Mouse (Mus musculus) myocyte (in vitro differentiated cells): Measurements from ENCODE around the gene Clec16a. TPM values are rescaled to one million over a fixed set of nuclear protein-coding genes. Genes with fewer than 3 reads are reported as not detected.

Experiments
- H3K27me3 ChIP-seq: one replicate; pipeline ENCODE4 v1.6.1; 2011; ENCODE audit not compliant: control insufficient read depth, insufficient read depth, insufficient read length
- H3K36me3 ChIP-seq: one replicate; pipeline ENCODE4 v1.6.1; 2011; ENCODE audit not compliant: control insufficient read depth, insufficient read depth
- H3K4me2 ChIP-seq: one replicate; pipeline ENCODE4 v1.6.1; 2011; ENCODE audit warnings: low read depth, control low read depth
- H3K4me3 ChIP-seq: one replicate; pipeline ENCODE4 v1.5.1; 2011; ENCODE audit warnings: mild to moderate bottlenecking, control low read depth, moderate library complexity
- H3K79me2 ChIP-seq: one replicate; pipeline ENCODE4 v1.6.1; 2011; ENCODE audit not compliant: control insufficient read depth, insufficient read depth
- H3ac ChIP-seq: one replicate; pipeline ENCODE4 v1.6.1; 2011; ENCODE audit not compliant: control insufficient read depth, insufficient read length
- CEBPB ChIP-seq: IDR thresholded peaks from 2 replicates; pipeline ENCODE4 v1.6.1; 2011; ENCODE audit warnings: mild to moderate bottlenecking, moderate library complexity; ENCODE audit not compliant: poor library complexity, insufficient read depth, severe bottlenecking
- E2F4 ChIP-seq: IDR thresholded peaks from one replicate; pipeline ENCODE4 v1.6.1; 2011; ENCODE audit warnings: mild to moderate bottlenecking, control low read depth, moderate library complexity; ENCODE audit not compliant: insufficient read depth
- MAX ChIP-seq: IDR thresholded peaks from one replicate; pipeline ENCODE4 v1.6.1; 2011; ENCODE audit warnings: low read depth, mild to moderate bottlenecking, control low read depth
- MYOD1 ChIP-seq, 3 experiments: IDR thresholded peaks; one replicate each; pipeline ENCODE4 v1.6.1; 2011; ENCODE audit warnings: control low read depth in 2 of 3, low read depth in 2 of 3, mild to moderate bottlenecking in 2 of 3, moderate library complexity in 1 of 3; ENCODE audit not compliant: insufficient read length in 2 of 3, control insufficient read depth in 1 of 3
- MYOG ChIP-seq, 3 experiments: IDR thresholded peaks; one replicate each; pipeline ENCODE4 v1.6.1; 2011; ENCODE audit warnings: control low read depth in 2 of 3, low read depth in 2 of 3, mild to moderate bottlenecking in 2 of 3; ENCODE audit not compliant: insufficient read length in 2 of 3, control insufficient read depth in 1 of 3, insufficient read depth in 1 of 3
- POLR2A ChIP-seq: IDR thresholded peaks from one replicate; pipeline ENCODE4 v1.6.1; 2011; ENCODE audit warnings: low read depth, mild to moderate bottlenecking, control low read depth, moderate library complexity; ENCODE audit not compliant: insufficient read length
- POLR2AphosphoS2 ChIP-seq: IDR thresholded peaks from one replicate; pipeline ENCODE4 v1.6.1; 2011; ENCODE audit warnings: low read depth, control low read depth; ENCODE audit not compliant: insufficient read length
- REST ChIP-seq: IDR thresholded peaks from one replicate; pipeline ENCODE4 v1.6.1; 2011; ENCODE audit warnings: mild to moderate bottlenecking, control low read depth, moderate library complexity; ENCODE audit not compliant: insufficient read depth, insufficient read length
- SRF ChIP-seq: IDR thresholded peaks from one replicate; pipeline ENCODE4 v1.6.1; 2011; ENCODE audit warnings: low read depth; ENCODE audit not compliant: control insufficient read depth, insufficient read length
- TCF12 ChIP-seq: IDR thresholded peaks from one replicate; pipeline ENCODE4 v1.6.1; 2011; ENCODE audit warnings: mild to moderate bottlenecking, control low read depth; ENCODE audit not compliant: poor library complexity, insufficient read depth, severe bottlenecking
- TCF3 ChIP-seq: IDR thresholded peaks from one replicate; pipeline ENCODE4 v1.6.1; 2011; ENCODE audit warnings: low read depth, control low read depth; ENCODE audit not compliant: insufficient read length
- USF1 ChIP-seq: IDR thresholded peaks from one replicate; pipeline ENCODE4 v1.6.1; 2011; ENCODE audit warnings: low read depth, mild to moderate bottlenecking, control low read depth, moderate library complexity
- polyA plus RNA-seq: library from polyadenylated mRNA; unstranded; fragments of >200 nt; fragmentation: generic; extraction: Trizol; gene quantifications from one replicate; pipeline ENCODE4 v1.2.1, GENCODE M21; 2012; ENCODE audit warnings: missing spikeins

Gene Clec16a
- polyA plus RNA-seq, 1 experiment = 15.5 TPM

GRCm38 (mm10) chr16:10586546-10586945 is 41.4 kb downstream of the Clec16a start:
- TF ChIP-seq MYOG (IDR thresholded peaks at IDR 0.05; ENCODE audit: control insufficient read depth in 1 of 3, insufficient read depth in 1 of 3, insufficient read length in 2 of 3, low read depth in 2 of 3) (no peak), REST (no peak), TCF3 (no peak), E2F4 (no peak), MYOD1 (IDR thresholded peaks at IDR 0.05; ENCODE audit: control insufficient read depth in 1 of 3, insufficient read length in 2 of 3, low read depth in 2 of 3) (no peak), USF1 (no peak), SRF (no peak), CEBPB (no peak), TCF12 (no peak), MAX (no peak), POLR2A (no peak)
- Histone ChIP-seq H3K27me3 (no peaks in the 10 kb centered on the region), H3K79me2 (no peaks in the 10 kb centered on the region), H3K4me3 (no peak overlapping the region), H3ac (no peak overlapping the region), H3K36me3 (peaks cover 16% of the 10 kb centered on the region), H3K4me2 (no peak overlapping the region)

- Histone ChIP-seq H3ac (no peak overlapping the region), H3K4me2 (no peak overlapping the region), H3K4me3 (no peak overlapping the region), H3K27me3 (no peaks in the 10 kb centered on the region), H3K79me2 (no peaks in the 10 kb centered on the region), H3K36me3 (peaks cover 12% of the 10 kb centered on the region)
- TF ChIP-seq MAX (no peak), POLR2AphosphoS2 (no peak), TCF12 (no peak), MYOD1 (IDR thresholded peaks at IDR 0.05; ENCODE audit: control insufficient read depth in 1 of 3, insufficient read length in 2 of 3, low read depth in 2 of 3) (no peak), REST (no peak), USF1 (no peak), E2F4 (no peak), TCF3 (no peak), CEBPB (no peak), MYOG (IDR thresholded peaks at IDR 0.05; ENCODE audit: control insufficient read depth in 1 of 3, insufficient read depth in 1 of 3, insufficient read length in 2 of 3, low read depth in 2 of 3) (no peak)
These were observed 55.0 kb downstream of the Clec16a start for GRCm38 (mm10) chr16:10599888-10600740.

- Histone ChIP-seq H3ac (no peak overlapping the region), H3K27me3 (no peaks in the 10 kb centered on the region), H3K4me3 (no peak overlapping the region), H3K79me2 (no peaks in the 10 kb centered on the region), H3K4me2 (no peak overlapping the region), H3K36me3 (no peaks in the 10 kb centered on the region)
- no peak for TF ChIP-seq MYOD1 (IDR thresholded peaks at IDR 0.05; ENCODE audit: control insufficient read depth in 1 of 3, insufficient read length in 2 of 3, low read depth in 2 of 3)
- no peak for TF ChIP-seq POLR2A
- no peak for TF ChIP-seq USF1
- no peak for TF ChIP-seq TCF3
- no peak for TF ChIP-seq CEBPB
- no peak for TF ChIP-seq TCF12
These were observed 62.7 kb downstream of the Clec16a start for GRCm38 (mm10) chr16:10607802-10608201.

- TF ChIP-seq MAX = no peak
- TF ChIP-seq POLR2A = no peak
- TF ChIP-seq TCF3 = no peak
- no peak for TF ChIP-seq E2F4
- TF ChIP-seq USF1 = no peak
- TF ChIP-seq MYOD1 (IDR thresholded peaks at IDR 0.05; ENCODE audit: control insufficient read depth in 1 of 3, insufficient read length in 2 of 3, low read depth in 2 of 3) = no peak
- TF ChIP-seq REST = no peak
- TF ChIP-seq POLR2AphosphoS2 = no peak
- no peak for TF ChIP-seq MYOG (IDR thresholded peaks at IDR 0.05; ENCODE audit: control insufficient read depth in 1 of 3, insufficient read depth in 1 of 3, insufficient read length in 2 of 3, low read depth in 2 of 3)
- TF ChIP-seq TCF12 = no peak
- no peak for TF ChIP-seq CEBPB
- no peak for TF ChIP-seq SRF
- H3K79me2 ChIP-seq = no peaks in the 10 kb centered on the region
- no peak overlapping the region for H3K4me2 ChIP-seq
- peaks cover 10% of the 10 kb centered on the region for H3K36me3 ChIP-seq
- H3K4me3 ChIP-seq = no peak overlapping the region
- H3K27me3 ChIP-seq = no peaks in the 10 kb centered on the region
- no peak overlapping the region for H3ac ChIP-seq
These were observed 64.8 kb downstream of the Clec16a start for GRCm38 (mm10) chr16:10609921-10610320.
